Mouse (Mus musculus): Measurements from ENCODE around the gene Pxn. TPM values are rescaled to one million over a fixed set of nuclear protein-coding genes. Genes with fewer than 3 reads are reported as not detected.

Gene Pxn
- polyA plus RNA-seq, 2 experiments from 2014 or later = 14.5 to 21.0 TPM

GRCm38 (mm10) chr5:115581662-115582061, 75.2 kb downstream of the Pxn start:
- ATAC-seq = no peak

DNA sequence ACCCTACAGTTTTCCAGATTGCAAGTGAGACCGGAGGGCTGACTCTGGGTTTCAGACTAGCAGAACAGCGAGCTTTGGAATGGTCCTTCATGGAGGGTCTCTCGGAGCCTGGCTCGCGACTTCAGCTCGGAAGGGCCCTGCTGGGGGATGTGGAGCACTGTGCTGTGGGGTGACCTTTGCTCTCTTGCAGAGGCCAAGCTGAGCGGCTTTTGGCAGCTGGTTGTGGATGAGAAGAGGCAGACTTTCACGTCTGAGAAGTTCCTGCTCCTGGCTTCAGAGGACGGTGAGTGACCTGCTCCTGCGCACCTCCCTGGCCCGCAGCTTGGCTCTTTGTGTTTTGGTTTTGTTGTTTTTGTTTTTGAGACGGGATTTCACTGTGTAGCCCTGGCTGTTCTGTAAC, 79.1 kb downstream of the Pxn start:
- no peak for ATAC-seq

DNA sequence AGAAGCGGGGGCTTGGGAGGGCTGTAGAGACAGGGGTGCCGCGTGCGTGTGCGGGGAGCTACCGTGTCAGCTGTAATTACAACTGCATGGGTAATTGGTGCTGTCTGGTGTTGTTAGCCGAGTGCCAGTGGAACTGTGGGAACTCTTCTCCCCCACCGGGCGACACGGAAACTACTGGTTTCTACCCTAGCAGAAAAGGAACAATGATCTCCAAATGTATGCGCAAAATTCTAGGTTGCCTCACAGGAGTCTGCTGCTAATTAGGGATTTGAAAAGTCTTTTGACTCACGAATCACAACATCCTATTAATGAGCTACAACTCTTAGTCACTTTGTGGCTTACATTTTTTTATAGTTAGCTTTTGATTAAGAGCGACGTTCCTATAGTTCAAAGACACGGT, 79.7 kb downstream of the Pxn start:
- ATAC-seq = no peak

- ATAC-seq = no peak
These were observed 80.3 kb downstream of the Pxn start for GRCm38 (mm10) chr5:115586780-115587179.

DNA sequence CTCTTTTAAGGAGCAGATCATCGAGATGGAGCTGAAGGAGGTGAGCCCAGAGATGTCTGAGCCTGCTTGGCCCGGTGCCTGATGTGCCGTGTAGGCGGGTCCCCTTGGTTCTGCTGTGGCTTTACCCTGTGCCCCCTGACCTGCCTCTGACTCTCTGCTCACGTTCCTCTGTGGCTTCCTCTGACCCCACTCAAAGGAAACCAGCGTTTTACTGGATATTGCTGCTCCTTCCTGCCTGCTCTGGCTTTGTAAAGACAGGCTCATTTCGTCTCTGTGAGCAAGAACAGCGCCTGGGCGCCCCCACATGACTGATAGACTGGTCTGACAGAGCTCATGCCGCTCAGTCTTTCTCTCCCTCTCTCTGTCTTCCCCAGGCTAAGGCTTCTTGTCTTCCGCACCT, 84.6 kb downstream of the Pxn start:
- no peak for ATAC-seq

- no peak for ATAC-seq
These were observed 85.0 kb downstream of the Pxn start for GRCm38 (mm10) chr5:115591506-115591905.

DNA sequence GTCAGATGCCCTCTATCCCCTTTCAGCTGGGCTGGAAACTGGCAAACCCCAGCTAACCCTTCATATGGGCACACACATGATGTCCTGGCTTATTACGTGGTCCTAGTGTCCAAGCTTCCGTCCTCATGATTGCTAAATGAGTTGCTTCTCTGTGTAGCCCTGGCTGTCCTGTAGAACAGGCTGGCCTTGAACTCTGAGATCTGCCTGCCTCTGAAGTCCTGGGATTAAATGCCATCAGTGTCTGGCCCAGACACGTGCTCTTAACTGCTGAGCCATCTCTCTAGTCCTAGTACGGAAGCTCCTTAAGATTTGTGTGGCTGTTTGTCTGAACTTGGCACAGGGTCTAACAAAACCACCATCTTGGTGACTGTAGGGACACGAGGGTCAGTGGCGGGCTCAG, 97.1 kb downstream of the Pxn start:
- no peak for ATAC-seq

Other genes starting within 250 kb of the Pxn start
- gene Rnf10, start 233.8 kb upstream of the Pxn start, polyA plus RNA-seq (2017; shearing (Covaris generic)) = 10 to 100 TPM; 30.8 to 33.1 TPM
- gene Coq5, start 227.0 kb upstream of the Pxn start, polyA plus RNA-seq (2017; shearing (Covaris generic)) = 10 to 100 TPM; 27.2 to 34.4 TPM
- 100 to 1,000 TPM; 459 to 496 TPM for gene Dynll1, start 205.7 kb upstream of the Pxn start, polyA plus RNA-seq (2017; shearing (Covaris generic))
- 10 to 100 TPM; 17.9 to 23.8 TPM for gene Srsf9, start 179.5 kb upstream of the Pxn start, polyA plus RNA-seq (2017; shearing (Covaris generic))
- gene Gatc, start 165.5 kb upstream of the Pxn start, polyA plus RNA-seq (2017; shearing (Covaris generic)) = 10 to 100 TPM; 11.3 to 12.0 TPM
- 10 to 100 TPM; 42.3 to 45.6 TPM for gene Triap1, start 165.5 kb upstream of the Pxn start, polyA plus RNA-seq (2017; shearing (Covaris generic))
- gene Cox6a1, start 157.7 kb upstream of the Pxn start, polyA plus RNA-seq (2017; shearing (Covaris generic)) = 100 to 1,000 TPM; 589 to 624 TPM
- gene Msi1, start 77.1 kb upstream of the Pxn start, polyA plus RNA-seq (2017; shearing (Covaris generic)) = not detected
- not detected for gene Pla2g1b, start 40.4 kb upstream of the Pxn start, polyA plus RNA-seq (2017; shearing (Covaris generic))
- gene Sirt4, start 22.0 kb upstream of the Pxn start, polyA plus RNA-seq (2017; shearing (Covaris generic)) = 10 to 100 TPM; 10.4 to 14.9 TPM
- gene Rplp0, start 52.8 kb downstream of the Pxn start, polyA plus RNA-seq (2017; shearing (Covaris generic)) = 1,000 to 10,000 TPM; 4,414 to 4,537 TPM
- 10 to 100 TPM; 22.2 to 30.6 TPM for gene Gcn1l1, start 58.6 kb downstream of the Pxn start, polyA plus RNA-seq (2017; shearing (Covaris generic))
- 1 to 10 TPM; 8.0 to 8.5 TPM for gene Rab35, start 125.2 kb downstream of the Pxn start, polyA plus RNA-seq (2017; shearing (Covaris generic))
- 10 to 100 TPM; 11.5 to 13.5 TPM for gene Bicdl1, start 224.9 kb downstream of the Pxn start, polyA plus RNA-seq (2017; shearing (Covaris generic))